Mouse (Mus musculus): ENCODE measurements around the gene Zfp428.

DNA sequence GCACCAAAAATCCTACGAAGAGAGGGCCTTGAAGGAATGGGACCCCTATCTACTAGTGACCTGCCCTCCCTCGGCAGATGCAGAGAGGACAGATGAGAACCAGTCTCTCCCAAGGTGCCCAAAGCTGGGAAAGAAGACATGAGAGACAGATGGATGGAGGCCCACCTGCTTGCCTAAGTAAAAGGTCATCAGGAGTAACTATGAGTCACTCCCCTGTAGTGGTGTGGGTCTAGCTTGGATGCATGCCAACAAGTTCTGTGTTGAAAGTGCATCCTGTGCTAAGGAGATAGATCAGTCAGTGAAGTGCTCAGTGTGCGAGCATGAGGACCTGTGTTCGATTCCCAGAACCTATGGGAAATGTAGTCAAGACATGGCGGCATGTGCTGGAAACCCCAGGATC lies 27.9 kb upstream of the Zfp428 start:
- TF ChIP-seq POLR2A (IDR thresholded peaks at IDR 0.05; ENCODE audit: borderline replicate concordance, insufficient read depth, low read length) (no peak), CTCF (IDR thresholded peaks at IDR 0.05; ENCODE audit: borderline replicate concordance, insufficient read depth, low read depth, low read length) (no peak)

Data from cerebellum, adult 2 months (tissue).